Mouse (Mus musculus): ENCODE data around the gene Olfr548-ps1. TPM values are rescaled to one million over a fixed set of nuclear protein-coding genes. Genes with fewer than 3 reads are reported as not detected.

Gene Olfr548-ps1
- polyA plus RNA-seq (2012; rRNA removed) = not detected in 2 replicates

GRCm38 (mm10) chr7:102540596-102540995 lies at the start of gene Olfr548-ps1:
TSS of gene Olfr548-ps1 (plus strand) at chr7:102540896.

GRCm38 (mm10) chr7:102499473-102499872 lies 41.2 kb upstream of the Olfr548-ps1 start, which contains the start of gene Olfr545:
TSS of gene Olfr545 (minus strand) at chr7:102499573.

GRCm38 (mm10) chr7:102534449-102534848 lies 6.2 kb upstream of the Olfr548-ps1 start, which contains the start of gene Olfr547:
TSS of gene Olfr547 (plus strand) at chr7:102534749.

DNA sequence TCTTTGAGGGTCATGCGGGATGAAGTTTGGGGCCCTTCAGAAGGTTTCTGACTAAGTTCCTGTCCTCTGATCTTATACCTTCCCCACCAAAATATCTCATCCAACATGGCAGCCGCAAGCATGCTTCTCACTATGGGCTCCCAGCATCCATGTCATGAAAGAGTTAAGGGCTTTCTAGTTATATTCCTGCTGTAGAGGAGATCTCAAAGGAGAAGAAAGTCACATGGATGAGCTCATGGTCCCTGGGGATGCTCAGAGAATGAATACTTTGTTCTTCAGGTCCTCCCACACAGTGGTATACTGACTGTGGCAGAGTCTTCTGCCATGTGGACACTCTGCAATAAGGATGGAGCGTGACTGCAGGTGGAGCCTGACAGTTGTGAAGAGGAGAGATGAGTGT lies 8.9 kb downstream of the Olfr548-ps1 start, which contains the start of gene Olfr549:
Gene Olfr549, plus strand, starts transcription at position 301 of the 400 bp plus-strand sequence.

DNA sequence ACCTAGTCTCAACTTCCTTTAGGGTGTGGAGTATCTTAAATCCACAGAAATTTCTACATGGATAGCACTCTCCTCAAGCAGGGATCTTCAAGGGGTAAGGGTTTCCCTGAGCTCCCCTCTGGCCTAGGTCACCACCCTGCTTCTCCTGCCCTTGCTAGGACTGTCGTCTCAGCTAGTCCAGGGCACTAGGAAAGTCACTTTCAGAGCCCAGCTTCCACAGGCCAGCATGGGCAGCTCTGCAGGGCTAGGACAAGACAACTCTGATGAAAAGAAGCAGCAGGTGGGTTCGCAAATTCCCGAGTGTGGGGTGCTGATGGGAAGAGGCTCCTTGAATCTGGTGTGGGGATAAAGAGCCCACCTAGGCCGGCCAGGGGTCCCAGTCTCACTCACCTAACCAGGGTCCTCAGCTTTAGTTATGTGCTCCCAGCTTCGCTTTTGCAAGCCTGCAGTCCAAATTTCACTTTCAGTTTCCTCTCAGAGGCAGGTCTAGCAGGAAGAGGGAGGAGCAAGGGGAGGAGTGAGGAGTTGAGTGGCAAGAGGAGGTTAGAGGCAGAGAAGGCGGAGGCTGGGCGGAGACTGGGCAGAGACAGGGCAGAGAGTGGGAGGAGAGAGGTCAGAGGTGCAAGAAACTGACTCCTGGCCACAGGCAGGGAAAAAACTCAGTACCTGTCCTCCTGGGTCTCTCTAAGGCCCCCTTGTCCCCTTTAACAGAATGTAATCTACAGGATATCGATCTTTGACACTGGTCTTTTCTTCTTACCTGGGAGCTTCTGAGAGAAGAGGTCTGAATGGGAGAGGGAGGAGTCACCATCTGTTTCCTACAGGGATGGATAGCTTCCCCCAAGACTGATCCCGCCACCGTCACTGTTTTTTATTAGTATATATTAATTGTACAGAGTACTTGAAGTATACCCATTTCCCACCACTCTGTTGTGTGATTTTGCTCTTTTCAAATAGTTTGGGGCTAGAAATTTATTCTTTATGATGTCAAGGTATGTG lies 24.6 kb downstream of the Olfr548-ps1 start, which contains the start of gene Trim21:
Gene Trim21, minus strand, starts transcription at position 488 of the 999 bp plus-strand sequence.

DNA sequence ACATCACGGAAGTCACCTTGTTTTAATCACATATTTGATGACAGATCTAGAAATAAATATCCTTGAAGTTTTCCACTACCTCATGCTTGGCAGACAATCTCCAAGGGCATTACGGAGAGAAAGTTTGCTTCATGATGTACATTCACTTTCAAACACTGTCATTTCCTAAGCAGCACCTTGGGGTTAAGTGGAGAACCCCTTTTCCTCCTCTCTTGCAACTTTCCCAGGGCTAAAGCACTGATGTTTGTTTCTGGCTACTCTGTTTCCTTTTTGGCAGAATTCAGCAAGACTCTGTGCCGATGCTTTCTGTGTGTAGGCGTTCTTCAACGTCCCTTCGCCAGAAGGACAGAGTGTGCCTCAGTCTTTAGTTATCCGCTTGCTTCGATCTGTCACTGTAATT lies 30.4 kb downstream of the Olfr548-ps1 start, which contains the start of gene Olfr550:
Gene Olfr550, plus strand, starts transcription at position 301 of the 400 bp plus-strand sequence.

GRCm38 (mm10) chr7:102591786-102592185 lies 51.1 kb downstream of the Olfr548-ps1 start, which contains the start of gene Olfr551:
TSS of gene Olfr551 (minus strand) at chr7:102591886.

Other genes starting within 250 kb of the Olfr548-ps1 start
- 26.3 and 30.2 TPM in 2 replicates for gene Rrm1, start 99.2 kb upstream of the Olfr548-ps1 start, polyA plus RNA-seq (2012; rRNA removed)
- gene Olfr543, start 59.2 kb upstream of the Olfr548-ps1 start, polyA plus RNA-seq (2012; rRNA removed) = not detected in 2 replicates
- gene Olfr544, start 52.6 kb upstream of the Olfr548-ps1 start, polyA plus RNA-seq (2012; rRNA removed) = not detected in 2 replicates
- 0.05 TPM in 1 of 2 replicates, not detected in the other for gene Olfr545, start 41.3 kb upstream of the Olfr548-ps1 start, polyA plus RNA-seq (2012; rRNA removed)
- gene Olfr547, start 6.1 kb upstream of the Olfr548-ps1 start, polyA plus RNA-seq (2012; rRNA removed) = not detected in 2 replicates
- not detected in 2 replicates for gene Olfr549, start 9.0 kb downstream of the Olfr548-ps1 start, polyA plus RNA-seq (2012; rRNA removed)
- gene Trim21, start 24.6 kb downstream of the Olfr548-ps1 start, polyA plus RNA-seq (2012; rRNA removed) = 1.8 and 2.0 TPM in 2 replicates
- not detected in 2 replicates for gene Olfr550, start 30.5 kb downstream of the Olfr548-ps1 start, polyA plus RNA-seq (2012; rRNA removed)
- not detected in 2 replicates for gene Olfr551, start 51.0 kb downstream of the Olfr548-ps1 start, polyA plus RNA-seq (2012; rRNA removed)
- gene Olfr552, start 56.9 kb downstream of the Olfr548-ps1 start, polyA plus RNA-seq (2012; rRNA removed) = not detected in 2 replicates
- gene Olfr553, start 77.3 kb downstream of the Olfr548-ps1 start, polyA plus RNA-seq (2012; rRNA removed) = not detected in 2 replicates
- gene Olfr554, start 97.5 kb downstream of the Olfr548-ps1 start, polyA plus RNA-seq (2012; rRNA removed) = not detected in 2 replicates
- gene Olfr555, start 117.9 kb downstream of the Olfr548-ps1 start, polyA plus RNA-seq (2012; rRNA removed) = not detected in 2 replicates
- not detected in 2 replicates for gene Olfr556, start 124.0 kb downstream of the Olfr548-ps1 start, polyA plus RNA-seq (2012; rRNA removed)
- gene Trim68, start 146.4 kb downstream of the Olfr548-ps1 start, polyA plus RNA-seq (2012; rRNA removed) = 13.5 and 14.2 TPM in 2 replicates
- gene Olfr557, start 155.0 kb downstream of the Olfr548-ps1 start, polyA plus RNA-seq (2012; rRNA removed) = not detected in 2 replicates
- 0.05 and 0.15 TPM in 2 replicates for gene Olfr558, start 161.3 kb downstream of the Olfr548-ps1 start, polyA plus RNA-seq (2012; rRNA removed)
- not detected in 2 replicates for gene Olfr33, start 178.2 kb downstream of the Olfr548-ps1 start, polyA plus RNA-seq (2012; rRNA removed)
- gene Olfr559, start 186.6 kb downstream of the Olfr548-ps1 start, polyA plus RNA-seq (2012; rRNA removed) = not detected in 2 replicates
- gene Olfr560, start 218.5 kb downstream of the Olfr548-ps1 start, polyA plus RNA-seq (2012; rRNA removed) = not detected in 2 replicates
- gene Olfr78, start 218.6 kb downstream of the Olfr548-ps1 start, polyA plus RNA-seq (2012; rRNA removed) = 0.13 and 0.17 TPM in 2 replicates
- not detected in 2 replicates for gene Olfr561, start 230.3 kb downstream of the Olfr548-ps1 start, polyA plus RNA-seq (2012; rRNA removed)